Mouse (Mus musculus) hematopoietic stem cell, adult 5-6 weeks (primary cell): ENCODE measurements at regions not wholly inside any gene's neighbourhood (a gene's known extent, or its start where the extent isn't known, plus 50 kb on each side); places are given as distances from the start of the nearest gene placed in this dataset.

ENCODE experiments used
- ATAC-seq, 2 experiments: fragments of 125-278 bp in 1 of 2; replicated peaks in 1 of 2; 2 replicates each; pipeline ENCODE4 v1.8.0; 2016 to 2017; ENCODE audit warnings: inconsistent platforms in 2 of 2, mild to moderate bottlenecking in 2 of 2, moderate number of reproducible peaks in 2 of 2, low read depth in 1 of 2, moderate TSS enrichment in 1 of 2; ENCODE audit not compliant: low FRiP score in 2 of 2, poor library complexity in 2 of 2, severe bottlenecking in 2 of 2, insufficient read depth in 1 of 2, low TSS enrichment in 1 of 2

DNA sequence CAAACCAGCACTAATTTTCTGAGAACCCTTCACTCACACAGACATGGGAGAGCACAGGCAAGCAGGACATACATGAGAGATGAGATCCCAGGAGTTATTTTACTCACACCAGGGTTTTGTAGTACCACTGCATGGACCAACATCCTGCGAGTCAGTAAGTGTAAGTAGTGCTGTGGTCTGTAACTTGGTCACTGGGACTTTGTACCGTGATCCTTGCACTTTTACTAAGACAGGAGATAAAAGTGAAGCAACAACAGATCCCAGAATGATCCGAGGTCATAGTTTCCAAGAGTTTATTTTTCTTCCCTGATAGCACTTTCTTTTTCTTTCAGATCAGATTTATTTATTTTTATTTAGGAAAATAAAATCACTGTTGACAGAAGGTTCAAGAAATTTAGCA is 54.1 kb upstream of the Mtap start:
- no peak for ATAC-seq

- ATAC-seq = no peak
Observed at GRCm38 (mm10) chr4:89078485-89078884, 58.4 kb upstream of the Mtap start.

DNA sequence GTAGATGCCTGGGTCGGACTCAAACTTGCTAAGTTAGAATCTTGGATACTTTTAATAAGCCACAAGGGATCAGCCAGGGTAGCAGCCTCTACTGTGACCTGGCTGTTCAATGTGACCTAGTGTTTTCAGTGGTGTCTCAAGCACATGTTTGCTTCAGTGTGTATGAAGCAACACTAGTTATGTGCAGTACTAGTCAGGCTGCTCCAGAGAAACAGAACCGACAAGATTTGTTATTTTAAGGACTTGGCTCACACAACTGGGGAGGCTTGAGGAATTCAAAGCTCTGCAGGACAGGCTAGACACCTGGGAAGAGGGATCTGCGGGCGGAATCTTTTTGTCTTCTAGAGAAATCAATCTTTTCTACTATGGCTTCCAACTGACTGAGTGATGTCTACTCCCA is 62.2 kb upstream of the Mtap start:
- no peak for ATAC-seq

DNA sequence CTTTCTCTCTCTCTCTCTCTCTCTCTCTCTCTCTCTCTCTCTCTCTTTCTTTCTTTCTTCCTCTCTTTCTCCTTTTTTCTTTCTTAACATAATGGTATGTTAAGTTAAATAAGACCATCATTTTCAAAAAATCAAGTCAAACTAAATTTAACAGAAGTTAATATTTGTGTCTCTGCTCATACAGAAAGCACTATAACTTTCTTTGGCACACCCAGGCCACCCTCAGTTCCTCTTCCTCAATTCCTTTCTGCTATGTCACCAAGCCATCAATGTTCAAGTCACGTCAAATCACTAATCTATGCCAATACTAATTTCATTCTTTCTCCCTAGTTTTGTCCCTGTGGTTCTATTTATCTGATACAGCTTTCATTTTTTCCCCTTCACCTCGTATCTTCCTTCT is 66.5 kb upstream of the Mtap start:
- ATAC-seq = peak in 1 of 2 experiments; percentile 51; a peak in 2 of 4 replicates

DNA sequence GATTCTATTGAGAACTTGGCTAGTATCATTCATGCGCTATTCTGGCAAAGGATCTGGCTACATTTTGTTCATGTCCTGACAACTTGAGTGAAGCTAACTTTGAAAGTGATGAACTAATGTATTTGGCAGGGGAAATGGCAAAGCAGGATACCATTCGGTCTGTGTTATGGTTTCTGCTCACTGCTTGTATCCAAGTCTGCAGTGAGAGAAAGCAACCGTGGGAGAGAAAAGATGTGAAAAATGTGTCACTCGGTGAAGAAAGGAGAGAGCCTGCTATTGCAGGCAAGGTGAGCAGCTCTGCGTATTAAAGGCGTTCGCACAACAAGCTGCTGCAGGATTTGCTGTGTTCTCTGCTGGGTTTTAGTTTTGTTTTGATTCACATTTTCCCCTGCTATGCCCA is 72.5 kb upstream of the Mtap start:
- ATAC-seq = no peak

GRCm38 (mm10) chr4:89062384-89062783 is 74.5 kb upstream of the Mtap start:
- peak in 1 of 2 experiments; percentile 30; a peak in 2 of 4 replicates for ATAC-seq

- ATAC-seq = no peak
Observed at GRCm38 (mm10) chr4:89061619-89062018, 75.3 kb upstream of the Mtap start.

DNA sequence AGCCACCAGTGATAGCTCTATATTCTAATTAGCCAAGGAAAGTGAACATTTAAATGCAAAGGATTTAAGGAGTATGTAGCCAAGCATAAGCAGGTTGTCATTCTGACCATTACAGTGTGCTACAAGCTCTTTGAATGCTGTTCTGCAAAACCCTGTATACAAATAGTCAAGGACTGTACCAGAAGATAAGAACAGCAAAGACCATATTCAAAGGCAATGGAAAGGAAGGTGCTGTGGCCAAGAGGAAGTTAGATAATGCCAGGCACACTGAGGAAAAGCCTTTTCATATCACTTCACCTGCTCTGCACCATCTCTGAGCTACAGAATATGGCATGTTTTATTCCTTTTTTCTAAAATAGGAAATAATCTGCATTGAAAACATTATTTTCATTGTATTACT is 79.3 kb upstream of the Mtap start:
- ATAC-seq = peak; percentile 81 to 83

- ATAC-seq = no peak
Observed at GRCm38 (mm10) chr4:89057135-89057534, 79.8 kb upstream of the Mtap start.

GRCm38 (mm10) chr4:89055969-89056368 is 81.0 kb upstream of the Mtap start:
- peak; percentile 42 to 63; a peak in 3 of 4 replicates for ATAC-seq

GRCm38 (mm10) chr4:89053606-89054005 is 83.3 kb upstream of the Mtap start:
- no peak for ATAC-seq

DNA sequence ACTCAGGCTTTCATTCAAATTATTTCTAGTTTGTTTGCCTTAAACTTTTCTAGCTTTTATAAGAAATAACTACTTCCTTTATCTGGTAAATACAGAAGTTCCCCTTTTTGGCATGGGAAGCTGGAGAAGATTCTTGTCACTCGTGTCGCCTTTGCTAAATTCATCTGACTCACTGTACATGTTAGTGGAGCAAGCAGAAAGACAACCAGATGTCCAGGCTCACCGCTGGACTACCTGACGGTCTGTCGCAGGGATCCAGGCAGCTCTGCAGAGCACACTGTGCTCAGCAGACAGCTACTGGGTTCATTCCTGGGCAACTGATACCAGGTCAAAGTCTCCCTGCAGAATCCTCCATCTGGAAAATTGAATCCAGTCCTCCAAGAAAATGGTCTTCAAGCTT is 85.0 kb upstream of the Mtap start:
- ATAC-seq = peak; percentile 53 to 77; a peak in 3 of 4 replicates

DNA sequence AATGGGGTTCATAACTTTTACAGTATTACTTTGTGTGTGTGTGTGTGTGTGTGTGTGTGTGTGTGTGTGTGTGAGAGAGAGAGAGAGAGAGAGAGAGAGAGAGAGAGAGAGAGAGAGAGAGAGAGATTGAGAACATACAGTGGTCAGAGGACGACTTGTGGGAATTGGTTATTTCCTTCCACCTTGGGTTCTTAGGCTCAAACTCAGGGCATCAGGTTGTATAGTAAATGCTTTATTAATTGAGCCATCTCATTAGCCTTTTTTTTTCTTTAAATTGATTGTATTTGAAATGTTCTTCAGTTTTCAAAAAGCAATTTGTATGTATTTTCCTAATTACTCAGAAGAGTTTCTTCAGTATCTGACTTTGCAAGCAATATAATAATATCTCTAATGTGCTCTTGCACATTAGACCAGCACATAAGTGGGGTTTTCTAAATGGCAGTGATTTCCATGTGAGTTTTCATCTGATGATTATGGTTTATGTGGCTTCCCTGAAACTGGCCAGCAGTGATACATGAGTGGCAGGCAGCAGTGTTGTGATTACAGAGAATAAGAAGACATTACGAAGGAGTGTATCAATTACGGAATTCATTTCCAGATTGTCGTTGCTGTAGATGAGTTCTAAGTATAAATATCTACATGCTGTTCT is 86.2 kb upstream of the Mtap start:
- ATAC-seq = no peak

- no peak for ATAC-seq
Observed at GRCm38 (mm10) chr4:89049592-89050440, 87.1 kb upstream of the Mtap start.

DNA sequence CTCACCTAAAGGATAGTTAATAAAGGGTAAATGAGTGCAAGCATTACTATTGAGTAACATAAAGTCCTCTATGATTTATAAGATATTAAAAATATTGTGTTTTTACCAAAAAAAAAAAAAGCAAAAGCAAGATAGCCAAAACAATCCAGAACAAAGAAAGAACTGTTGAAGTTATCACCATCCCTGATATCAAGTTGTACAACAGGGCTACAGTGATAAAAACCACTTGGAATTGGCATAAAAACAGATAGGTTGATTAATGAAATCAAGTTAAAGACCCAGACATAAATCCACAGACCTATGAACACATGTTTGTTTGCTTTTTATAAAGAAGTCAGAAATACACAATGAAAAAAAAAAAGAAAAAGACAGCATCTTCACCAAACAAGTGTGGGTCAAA is 92.4 kb upstream of the Mtap start:
- ATAC-seq = no peak

DNA sequence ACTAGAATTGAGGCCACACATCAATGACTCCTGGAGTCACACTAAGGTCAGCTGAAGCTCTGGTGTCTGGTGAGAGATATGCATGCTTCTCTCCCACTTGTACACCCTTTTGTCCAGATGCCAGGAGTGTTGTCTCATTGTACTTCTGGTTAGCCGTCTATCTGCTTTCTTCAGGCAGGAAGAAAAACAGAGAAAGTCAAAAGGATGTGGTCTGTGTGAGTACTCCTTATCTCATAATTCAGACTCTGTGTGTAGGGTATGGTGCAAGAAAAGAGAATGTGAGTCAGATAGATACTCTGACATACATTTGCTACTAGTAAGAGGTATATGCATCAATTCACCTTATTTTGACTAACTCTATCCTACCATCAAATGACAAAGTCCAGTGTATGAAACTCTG is 92.9 kb upstream of the Mtap start:
- peak; percentile 87 to 94 for ATAC-seq

- ATAC-seq = no peak
Observed at GRCm38 (mm10) chr4:89040856-89041255, 96.1 kb upstream of the Mtap start.

- ATAC-seq = no peak
Observed at GRCm38 (mm10) chr4:89038906-89039305, 98.0 kb upstream of the Mtap start.

DNA sequence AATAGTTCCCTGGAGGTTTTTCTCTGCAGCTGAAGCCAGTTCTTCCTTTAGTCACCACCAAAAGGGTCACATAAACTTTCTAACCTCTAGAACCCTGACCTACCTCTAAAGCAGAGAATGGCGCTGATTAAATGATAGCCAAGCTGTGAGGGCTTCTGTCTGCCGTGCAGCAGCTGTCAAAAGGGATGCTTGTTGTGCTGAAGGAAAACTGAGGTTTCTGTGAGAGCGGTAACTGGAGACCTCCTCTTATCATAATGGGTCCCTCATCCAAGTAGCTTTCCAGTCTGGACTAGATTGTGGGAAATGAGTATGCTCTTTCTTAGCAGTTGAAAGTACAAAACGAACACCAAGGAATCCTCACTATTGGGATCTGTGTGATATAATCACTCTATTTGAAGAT is 98.8 kb upstream of the Mtap start:
- no peak for ATAC-seq
